Mouse (Mus musculus) forebrain, embryonic 15.5 days (tissue): ENCODE measurements around the gene Jrkl. TPM values are rescaled to one million over a fixed set of nuclear protein-coding genes. Genes with fewer than 3 reads are reported as not detected.

Experiments used
- ATAC-seq: fragments of 200-750 bp; cut with Nextera tagmentation; replicated peaks from 2 replicates; pipeline ENCODE4 v1.8.0; 2017; ENCODE audit warnings: mild to moderate bottlenecking, moderate TSS enrichment, moderate library complexity
- H3K27ac ChIP-seq: fragments of 300-500 bp; sonication (generic); replicated peaks from 2 replicates; pipeline ENCODE4 v1.5.1; 2015; ENCODE audit warnings: mild to moderate bottlenecking, inconsistent platforms
- H3K27me3 ChIP-seq: fragments of 300-500 bp; sonication (generic); 2 replicates; pipeline ENCODE4 v1.6.1; 2015; ENCODE audit warnings: inconsistent platforms
- H3K36me3 ChIP-seq: fragments of 300-500 bp; sonication (generic); 2 replicates; pipeline ENCODE4 v1.6.1; 2015; ENCODE audit warnings: mild to moderate bottlenecking, inconsistent platforms
- H3K4me1 ChIP-seq: fragments of 300-500 bp; sonication (generic); 2 replicates; pipeline ENCODE4 v1.6.1; 2015; ENCODE audit warnings: inconsistent platforms
- H3K4me2 ChIP-seq: fragments of 300-500 bp; sonication (generic); replicated peaks from 2 replicates; pipeline ENCODE4 v1.6.1; 2015; ENCODE audit warnings: mild to moderate bottlenecking, inconsistent platforms
- H3K4me3 ChIP-seq: fragments of 300-500 bp; sonication (generic); 2 replicates; pipeline ENCODE4 v1.5.1; 2015; ENCODE audit warnings: mild to moderate bottlenecking, inconsistent platforms
- H3K9ac ChIP-seq: fragments of 300-500 bp; sonication (generic); replicated peaks from 2 replicates; pipeline ENCODE4 v1.6.1; 2015; ENCODE audit warnings: mild to moderate bottlenecking, inconsistent platforms
- H3K9me3 ChIP-seq: fragments of 300-500 bp; sonication (generic); 2 replicates; pipeline ENCODE4 v1.6.1; 2016; ENCODE audit warnings: inconsistent platforms
- WGBS: fragments of 180-500 bp; shearing (Covaris S2); methylation state at CpG from one replicate; pipeline ENCODE4 v1.1.7; 2015; ENCODE audit warnings: mixed read lengths; 5-methylcytosine and 5-hydroxymethylcytosine counted together
- polyA plus RNA-seq: library from polyadenylated mRNA; unstranded; fragments of >200 nt; fragmentation: Nextera tagmentation; extraction: Ambion mirVana; gene quantifications from 2 replicates; pipeline ENCODE4 v1.2.1, GENCODE M21; 2015

Gene Jrkl
- 13.2 and 13.6 TPM in 2 replicates for polyA plus RNA-seq

DNA sequence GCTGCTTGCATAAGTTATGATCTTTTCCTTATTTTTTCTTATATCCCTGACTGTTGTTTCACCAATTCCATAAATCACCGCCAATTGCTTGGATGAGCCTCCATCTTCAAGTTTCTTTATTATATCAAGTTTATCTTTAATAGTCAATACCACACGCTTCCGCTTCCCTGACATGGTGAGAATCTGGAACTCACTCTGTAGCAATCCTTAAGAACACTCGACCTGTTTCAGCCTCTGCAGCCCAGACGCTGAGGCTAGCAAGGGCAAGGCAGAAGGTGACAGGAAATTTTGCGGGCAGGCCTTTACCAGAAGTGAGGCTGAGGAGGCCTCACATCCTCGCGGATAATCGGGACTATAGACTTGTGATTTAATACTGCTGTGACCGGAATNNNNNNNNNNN, at the start of gene Jrkl:
TSS of gene Jrkl (minus strand) at position 349 of the 400 bp plus-strand sequence.
- peak within 1 kb of the TSS; percentile 61 for H3K4me2 ChIP-seq
- peaks cover 23% of the 10 kb centered on the region for H3K4me1 ChIP-seq
- no peak; the same call in 1 of the 2 replicates for ATAC-seq
- peak within 1 kb of the TSS; percentile 69 for H3K27ac ChIP-seq
- H3K36me3 ChIP-seq: no peaks in the 10 kb centered on the region
- H3K4me3 ChIP-seq: peak within 1 kb of the TSS; percentile 85
- H3K9ac ChIP-seq: peak within 1 kb of the TSS; percentile 53
- H3K9me3 ChIP-seq: no peaks in the 10 kb centered on the region
- WGBS: 6% methylated on average over 10 of the region's 10 CpGs
- no peaks in the 10 kb centered on the region for H3K27me3 ChIP-seq

GRCm38 (mm10) chr9:13287482-13287881, 41.9 kb upstream of the Jrkl start:
- Histone ChIP-seq H3K36me3 (no peaks in the 10 kb centered on the region), H3K9me3 (no peaks in the 10 kb centered on the region), H3K4me2 (no peak overlapping the region), H3K9ac (no peak overlapping the region), H3K4me1 (no peaks in the 10 kb centered on the region), H3K27me3 (no peaks in the 10 kb centered on the region), H3K27ac (no peak overlapping the region), H3K4me3 (no peak overlapping the region)
- WGBS: 71% methylated on average over 2 of the region's 2 CpGs
- ATAC-seq: no peak

DNA sequence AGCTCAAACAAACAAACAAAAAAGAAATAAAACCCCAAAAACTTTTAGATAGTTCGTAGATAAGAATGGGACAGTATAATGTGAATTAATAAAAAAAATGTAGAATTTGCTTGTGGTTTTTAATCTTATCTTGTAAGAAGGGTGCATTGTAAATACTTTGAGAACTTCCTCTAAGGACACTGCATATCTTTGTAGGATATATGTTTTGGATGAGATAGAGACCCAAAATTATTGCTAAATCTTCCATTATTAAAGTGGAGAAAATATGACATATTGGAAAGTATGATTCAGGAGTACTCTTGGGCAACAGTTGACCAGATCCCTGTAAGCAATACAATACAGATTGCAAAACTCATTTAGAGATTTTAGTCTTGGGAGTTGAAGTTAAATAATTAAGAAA, 27.6 kb upstream of the Jrkl start:
- Histone ChIP-seq H3K9me3 (no peaks in the 10 kb centered on the region), H3K27ac (no peak overlapping the region), H3K4me2 (no peak overlapping the region), H3K27me3 (no peaks in the 10 kb centered on the region), H3K36me3 (no peaks in the 10 kb centered on the region), H3K4me1 (no peaks in the 10 kb centered on the region), H3K9ac (no peak overlapping the region), H3K4me3 (no peak overlapping the region)
- ATAC-seq: no peak
- WGBS: 97% methylated on average over 1 of the region's 1 CpGs

DNA sequence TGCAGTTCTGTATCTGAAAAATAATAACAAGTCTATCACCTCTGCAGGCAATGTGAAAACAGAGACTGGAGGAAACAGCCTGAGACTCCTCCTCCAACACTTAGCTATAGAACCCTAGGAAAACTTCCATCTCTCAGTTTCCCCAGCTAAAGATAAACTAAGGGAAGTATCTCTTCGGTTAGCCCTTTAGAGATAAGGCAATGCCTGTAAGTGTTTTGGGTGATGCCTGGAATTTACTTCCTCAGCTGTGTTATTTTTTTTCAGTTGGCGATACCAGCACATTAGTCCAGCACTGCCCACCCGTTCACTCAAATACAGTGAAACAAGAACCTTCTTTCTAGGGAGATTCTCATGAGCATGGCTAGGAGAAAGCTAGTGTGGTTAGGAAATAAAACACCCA, 15.4 kb upstream of the Jrkl start:
- H3K27ac ChIP-seq: no peak overlapping the region
- H3K4me2 ChIP-seq: no peak overlapping the region
- H3K27me3 ChIP-seq: no peaks in the 10 kb centered on the region
- no peak overlapping the region for H3K9ac ChIP-seq
- H3K9me3 ChIP-seq: no peaks in the 10 kb centered on the region
- H3K4me3 ChIP-seq: no peak overlapping the region
- no peaks in the 10 kb centered on the region for H3K36me3 ChIP-seq
- no peak for ATAC-seq
- H3K4me1 ChIP-seq: no peaks in the 10 kb centered on the region
- 87% methylated on average over 3 of the region's 3 CpGs for WGBS

GRCm38 (mm10) chr9:13258173-13258572, 12.5 kb upstream of the Jrkl start:
- H3K9me3 ChIP-seq: no peaks in the 10 kb centered on the region
- no peak for ATAC-seq
- WGBS: 94% methylated on average over 2 of the region's 2 CpGs
- H3K9ac ChIP-seq: no peak overlapping the region
- H3K36me3 ChIP-seq: no peaks in the 10 kb centered on the region
- no peak overlapping the region for H3K27ac ChIP-seq
- no peaks in the 10 kb centered on the region for H3K4me1 ChIP-seq
- no peaks in the 10 kb centered on the region for H3K27me3 ChIP-seq
- H3K4me3 ChIP-seq: no peak overlapping the region
- H3K4me2 ChIP-seq: no peak overlapping the region

- H3K9ac ChIP-seq: no peak overlapping the region
- no peak overlapping the region for H3K4me2 ChIP-seq
- no peak overlapping the region for H3K4me3 ChIP-seq
- no peak overlapping the region for H3K27ac ChIP-seq
- no peaks in the 10 kb centered on the region for H3K9me3 ChIP-seq
- H3K27me3 ChIP-seq: no peaks in the 10 kb centered on the region
- no peaks in the 10 kb centered on the region for H3K36me3 ChIP-seq
- H3K4me1 ChIP-seq: no peaks in the 10 kb centered on the region
- 100% methylated on average over 1 of the region's 1 CpGs for WGBS
- no peak for ATAC-seq
Measured at GRCm38 (mm10) chr9:13256726-13257125, 11.1 kb upstream of the Jrkl start.

GRCm38 (mm10) chr9:13251251-13251650, 5.6 kb upstream of the Jrkl start:
- Histone ChIP-seq H3K4me3 (no peak overlapping the region), H3K9me3 (no peaks in the 10 kb centered on the region), H3K36me3 (no peaks in the 10 kb centered on the region), H3K27ac (no peak overlapping the region), H3K9ac (no peak overlapping the region), H3K27me3 (no peaks in the 10 kb centered on the region), H3K4me1 (peaks cover 6% of the 10 kb centered on the region), H3K4me2 (no peak overlapping the region)
- 87% methylated on average over 2 of the region's 2 CpGs for WGBS
- ATAC-seq: no peak

DNA sequence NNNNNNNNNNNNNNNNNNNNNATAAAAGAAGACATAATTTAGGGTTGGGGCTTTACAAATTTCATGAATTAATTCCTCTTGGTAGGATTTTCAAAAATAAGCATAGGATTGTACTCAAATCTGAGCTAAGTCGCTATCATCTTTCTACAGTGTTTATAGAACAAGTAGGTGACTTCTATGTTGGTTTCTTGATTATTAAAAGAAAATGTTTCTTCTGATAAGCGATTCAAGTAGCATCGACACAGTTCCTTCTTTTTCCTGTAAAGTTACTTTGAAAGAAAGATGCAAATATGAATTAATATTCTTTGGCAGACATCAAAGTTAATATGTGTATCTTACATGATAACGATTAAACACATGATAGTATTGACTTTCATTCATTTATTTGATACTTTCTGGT, 2.5 kb upstream of the Jrkl start:
- H3K4me3 ChIP-seq: no peak overlapping the region
- no peak for ATAC-seq
- H3K4me1 ChIP-seq: peaks cover 23% of the 10 kb centered on the region
- no peaks in the 10 kb centered on the region for H3K27me3 ChIP-seq
- H3K36me3 ChIP-seq: no peaks in the 10 kb centered on the region
- H3K9ac ChIP-seq: no peak overlapping the region
- 92% methylated on average over 4 of the region's 4 CpGs for WGBS
- H3K27ac ChIP-seq: no peak overlapping the region
- no peak overlapping the region for H3K4me2 ChIP-seq
- no peaks in the 10 kb centered on the region for H3K9me3 ChIP-seq

GRCm38 (mm10) chr9:13246815-13247638, 1.4 kb upstream of the Jrkl start, which contains the start of gene Ccdc82:
Gene Ccdc82, plus strand, starts transcription at chr9:13246955.
- Histone ChIP-seq H3K27ac (peak within 1 kb of the TSS; percentile 79), H3K4me2 (peak within 1 kb of the TSS; percentile 80), H3K4me1 (peaks cover 23% of the 10 kb centered on the region), H3K36me3 (no peaks in the 10 kb centered on the region), H3K9ac (peak within 1 kb of the TSS; percentile 74), H3K9me3 (no peaks in the 10 kb centered on the region), H3K4me3 (peak within 1 kb of the TSS; percentile 85), H3K27me3 (no peaks in the 10 kb centered on the region)
- WGBS: 3% methylated on average over 27 of the region's 39 CpGs
- ATAC-seq: peak; percentile 95

- H3K9me3 ChIP-seq: no peaks in the 10 kb centered on the region
- H3K27me3 ChIP-seq: no peaks in the 10 kb centered on the region
- no peak overlapping the region for H3K27ac ChIP-seq
- no peak overlapping the region for H3K4me2 ChIP-seq
- H3K36me3 ChIP-seq: no peaks in the 10 kb centered on the region
- H3K4me1 ChIP-seq: peaks cover 18% of the 10 kb centered on the region
- no peak overlapping the region for H3K9ac ChIP-seq
- ATAC-seq: no peak
- no peak overlapping the region for H3K4me3 ChIP-seq
Measured at GRCm38 (mm10) chr9:13242321-13242720, 3.3 kb downstream of the Jrkl start.

DNA sequence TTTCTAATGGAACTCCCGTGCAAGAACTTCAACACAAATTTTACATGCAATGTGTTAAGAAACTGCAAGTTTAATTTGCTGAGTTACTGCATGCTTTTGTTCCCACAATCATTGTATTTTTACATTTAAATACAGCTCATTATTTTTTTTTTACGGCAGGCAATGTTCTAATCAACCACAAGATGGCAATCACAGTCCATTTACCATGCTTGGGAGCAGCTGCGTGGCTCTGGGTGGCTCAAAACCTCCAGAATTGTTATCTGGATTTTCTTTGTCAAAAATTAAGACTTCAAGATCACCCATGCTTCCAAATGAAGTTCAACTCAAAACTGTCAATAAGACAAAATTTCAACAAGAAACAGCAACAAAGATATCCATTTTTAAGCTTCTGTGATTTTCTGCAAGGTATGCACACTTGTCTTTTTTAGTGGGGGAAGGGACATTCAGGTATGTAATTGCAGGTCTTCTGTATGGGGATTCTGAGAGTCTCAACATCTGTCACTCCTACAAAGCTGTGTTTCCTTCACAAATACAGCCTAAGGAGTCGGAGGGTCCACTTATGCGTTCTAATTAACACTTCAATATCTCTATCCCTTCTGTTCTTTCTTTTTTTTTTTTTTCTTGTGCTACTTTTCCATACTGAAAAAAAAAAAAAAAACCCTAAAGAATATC, 13.9 kb downstream of the Jrkl start:
- Histone ChIP-seq H3K4me1 (no peaks in the 10 kb centered on the region; the same call in 1 of the 2 replicates), H3K36me3 (no peaks in the 10 kb centered on the region), H3K27me3 (no peaks in the 10 kb centered on the region), H3K9ac (no peak overlapping the region), H3K4me2 (no peak overlapping the region), H3K4me3 (no peak overlapping the region), H3K27ac (no peak overlapping the region), H3K9me3 (no peaks in the 10 kb centered on the region)
- peak; percentile 79 for ATAC-seq
- 11% methylated on average over 5 of the region's 5 CpGs for WGBS

DNA sequence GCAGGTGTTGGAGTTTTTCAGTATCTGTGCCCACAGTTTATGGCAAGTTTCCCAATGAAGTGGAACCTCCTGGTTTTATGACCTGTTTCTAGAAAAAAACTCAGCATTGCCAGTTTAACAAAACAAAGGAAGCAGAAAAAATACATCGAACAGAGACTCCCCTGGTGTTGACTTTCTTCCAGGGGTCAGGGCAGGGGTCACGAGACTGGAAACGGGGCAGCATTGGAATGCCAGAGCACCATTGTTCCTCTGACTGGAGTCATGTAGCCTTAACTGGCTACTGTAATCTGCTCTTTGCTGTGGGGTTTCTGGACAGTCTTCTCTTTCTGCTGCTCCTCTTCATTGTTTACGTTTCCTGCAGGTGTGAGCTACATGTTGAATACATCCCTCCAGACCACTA, 15.1 kb downstream of the Jrkl start:
- H3K4me2 ChIP-seq: no peak overlapping the region
- no peaks in the 10 kb centered on the region; the same call in 1 of the 2 replicates for H3K4me1 ChIP-seq
- H3K27me3 ChIP-seq: no peaks in the 10 kb centered on the region
- no peaks in the 10 kb centered on the region for H3K9me3 ChIP-seq
- no peak overlapping the region for H3K27ac ChIP-seq
- no peaks in the 10 kb centered on the region for H3K36me3 ChIP-seq
- 18% methylated on average over 4 of the region's 4 CpGs for WGBS
- no peak overlapping the region; the same call in 1 of the 2 replicates for H3K9ac ChIP-seq
- ATAC-seq: no peak
- H3K4me3 ChIP-seq: no peak overlapping the region
